11 mouse cellular contexts compared by ENCODE assay signal in genomic region chr7:101419013-101419770, GRCm38 (mm10). TPM values are rescaled to one million over a fixed set of nuclear protein-coding genes. Genes with fewer than 3 reads are reported as not detected.
DNase-seq lines count a peak whose midpoint lies in the region; ATAC-seq lines count a peak whose summit lies in the region.
"Had no signal": no experiment of that assay in that cellular context is flagged by ENCODE, and none has a peak within 500 bp of the region (broad histone marks: within the 10 kb centered on the region; RNA-seq: fewer than 3 reads in every experiment).

No protein-coding gene starts in this region.

- 6% methylated on average over 27 of the region's 27 CpGs for WGBS in intestine, embryonic 14.5 days
- 5% methylated on average over 27 of the region's 27 CpGs for WGBS in intestine, embryonic 16.5 days
- 5% methylated on average over 27 of the region's 27 CpGs for WGBS in hindbrain, embryonic 15.5 days

- no peak overlapping the region for H3K4me2 ChIP-seq in intestine, embryonic 14.5 days (ENCODE audit: low read length)
- H3K4me2 ChIP-seq in intestine, embryonic 16.5 days (ENCODE audit: low read depth, low read length) = no peak overlapping the region
- peak overlapping the region; percentile 34 for H3K4me2 ChIP-seq in hindbrain, embryonic 15.5 days
- H3K4me2 ChIP-seq: heart, embryonic 13.5 days; limb, embryonic 12.5 days had no signal

- ATAC-seq in intestine, embryonic 14.5 days (replicated peaks; ENCODE audit: low FRiP score, low TSS enrichment, low read depth) = no peak
- no peak for ATAC-seq in intestine, embryonic 16.5 days
- ATAC-seq in hindbrain, embryonic 15.5 days (ENCODE audit: low FRiP score, low read depth) = no peak

- peaks cover 14% of the 10 kb centered on the region for H3K4me1 ChIP-seq in intestine, embryonic 14.5 days (replicated peaks; ENCODE audit: control insufficient read depth, insufficient read depth, low read length)
- peaks cover 15% of the 10 kb centered on the region for H3K4me1 ChIP-seq in intestine, embryonic 16.5 days (ENCODE audit: control insufficient read depth, insufficient read depth, low read length)
- H3K4me1 ChIP-seq in hindbrain, embryonic 15.5 days (replicated peaks) = peaks cover 55% of the 10 kb centered on the region

- H3K27me3 ChIP-seq in intestine, embryonic 14.5 days (replicated peaks; ENCODE audit: control insufficient read depth, insufficient read depth, low read length) = peaks cover 6% of the 10 kb centered on the region; the same call in 1 of the 2 replicates
- H3K27me3 ChIP-seq in intestine, embryonic 16.5 days (replicated peaks; ENCODE audit: control insufficient read depth, insufficient read depth, low read length) = peaks cover 6% of the 10 kb centered on the region; the same call in 1 of the 2 replicates
- peaks cover 5% of the 10 kb centered on the region; the same call in 1 of the 2 replicates for H3K27me3 ChIP-seq in hindbrain, embryonic 15.5 days

- peak; percentile 75 for DNase-seq in intestine, embryonic 14.5 days (ENCODE audit: low spot score)
- DNase-seq in thymus, postnatal 4 days = peak; percentile 49
- no peak for DNase-seq in thymus, postnatal 25 days
- peak; percentile 70 for DNase-seq in testis, postnatal 10 days (ENCODE audit: low spot score)
- DNase-seq in spleen, postnatal 14 days (ENCODE audit: low spot score in 2 of 2) = no peak
- DNase-seq in layer of hippocampus, postnatal 10 days (ENCODE audit: low spot score in 2 of 2) = no peak
- DNase-seq: cerebellum, adult 18-20 months had no signal

- peaks cover 4% of the 10 kb centered on the region; the same call in 1 of the 2 replicates for H3K36me3 ChIP-seq in intestine, embryonic 14.5 days (ENCODE audit: control insufficient read depth, insufficient read depth, low read length)
- no peaks in the 10 kb centered on the region for H3K36me3 ChIP-seq in intestine, embryonic 16.5 days (ENCODE audit: control insufficient read depth, insufficient read depth, low read length)
- no peaks in the 10 kb centered on the region for H3K36me3 ChIP-seq in hindbrain, embryonic 15.5 days
- H3K36me3 ChIP-seq: heart, embryonic 13.5 days; limb, embryonic 12.5 days had no signal

- H3K4me3 ChIP-seq in intestine, embryonic 14.5 days (ENCODE audit: low read depth, low read length) = no peak overlapping the region
- no peak overlapping the region for H3K4me3 ChIP-seq in intestine, embryonic 16.5 days (ENCODE audit: low read length)
- no peak overlapping the region for H3K4me3 ChIP-seq in hindbrain, embryonic 15.5 days
- H3K4me3 ChIP-seq: heart, embryonic 13.5 days; limb, embryonic 12.5 days had no signal

- no peaks in the 10 kb centered on the region for H3K9me3 ChIP-seq in intestine, embryonic 14.5 days (ENCODE audit: control insufficient read depth, low read length)
- no peaks in the 10 kb centered on the region for H3K9me3 ChIP-seq in intestine, embryonic 16.5 days (ENCODE audit: control insufficient read depth, low read length)
- no peaks in the 10 kb centered on the region for H3K9me3 ChIP-seq in hindbrain, embryonic 15.5 days
- H3K9me3 ChIP-seq: heart, embryonic 13.5 days; limb, embryonic 12.5 days had no signal

- H3K9ac ChIP-seq in intestine, embryonic 14.5 days (ENCODE audit: low read length) = no peak overlapping the region
- no peak overlapping the region for H3K9ac ChIP-seq in intestine, embryonic 16.5 days (ENCODE audit: low read depth, low read length)
- no peak overlapping the region for H3K9ac ChIP-seq in hindbrain, embryonic 15.5 days
- H3K9ac ChIP-seq: heart, embryonic 13.5 days; limb, embryonic 12.5 days had no signal

- H3K27ac ChIP-seq in intestine, embryonic 14.5 days (ENCODE audit: low read depth) = no peak overlapping the region
- no peak overlapping the region for H3K27ac ChIP-seq in intestine, embryonic 16.5 days (ENCODE audit: low read length)
- no peak overlapping the region for H3K27ac ChIP-seq in hindbrain, embryonic 15.5 days (replicated peaks)
- H3K27ac ChIP-seq: heart, embryonic 13.5 days; limb, embryonic 12.5 days had no signal

RNA-seq across cellular contexts. Expression of gene Pde2a, which starts 2.3 kb away (rescaled TPM):
- 16.4 and 20.0 TPM in 2 replicates for polyA plus RNA-seq in intestine, embryonic 14.5 days (2014; fragmentation: Nextera tagmentation; extraction: Ambion mirVana)
- 23.0 and 23.5 TPM in 2 replicates for polyA plus RNA-seq in intestine, embryonic 16.5 days (2015; fragmentation: Nextera tagmentation; extraction: Ambion mirVana)
- polyA plus RNA-seq in hindbrain, embryonic 15.5 days (2015; fragmentation: Nextera tagmentation; extraction: Ambion mirVana) = 31.3 and 34.8 TPM in 2 replicates
- 100 to 1,000 TPM; 197 to 215 TPM for total RNA-seq in layer of hippocampus, postnatal 10 days (2021)

RNA-seq across cellular contexts. Expression of gene Gm45837, which starts 8.5 kb away (rescaled TPM):
- polyA plus RNA-seq in intestine, embryonic 14.5 days (2014; fragmentation: Nextera tagmentation; extraction: Ambion mirVana) = 3.9 TPM in 1 of 2 replicates, not detected in the other
- not detected in 2 replicates for polyA plus RNA-seq in intestine, embryonic 16.5 days (2015; fragmentation: Nextera tagmentation; extraction: Ambion mirVana)
- not detected in 2 replicates for polyA plus RNA-seq in hindbrain, embryonic 15.5 days (2015; fragmentation: Nextera tagmentation; extraction: Ambion mirVana)
- 1 to 10 TPM in 1 of 2 experiments, not detected in 1; 1.7 TPM for total RNA-seq in layer of hippocampus, postnatal 10 days (2021)
- polyA plus RNA-seq: heart, embryonic 13.5 days; limb, embryonic 12.5 days had no signal

Comparison
In these comparisons a context has a peak if more than half of its experiments do, and no peak if none do; other contexts are left out.
1. DNase-seq: peak in intestine, embryonic 14.5 days (single experiment), thymus, postnatal 4 days (single experiment) and testis, postnatal 10 days (single experiment); none in thymus, postnatal 25 days (single experiment), spleen, postnatal 14 days (0 of 2) and layer of hippocampus, postnatal 10 days (0 of 2).